Mouse (Mus musculus) kidney, postnatal 0 days (tissue): Measurements from ENCODE around the gene Sfrp2. TPM values are rescaled to one million over a fixed set of nuclear protein-coding genes. Genes with fewer than 3 reads are reported as not detected.

ENCODE experiments used
- ATAC-seq: fragments of 200-750 bp; cut with Nextera tagmentation; replicated peaks from 2 replicates; pipeline ENCODE4 v1.8.0; 2017; ENCODE audit warnings: low read depth, moderate number of reproducible peaks, moderate TSS enrichment, moderate library complexity; ENCODE audit not compliant: low FRiP score
- DNase-seq: peaks from one replicate; pipeline ENCODE4 v3.0.0-alpha.2; 2016; ENCODE audit warnings: low spot score
- H3K27ac ChIP-seq: fragments of 300-500 bp; sonication (generic); 2 replicates; pipeline ENCODE4 v1.5.1; 2014; ENCODE audit warnings: mild to moderate bottlenecking
- H3K27me3 ChIP-seq: fragments of 300-500 bp; sonication (generic); 2 replicates; pipeline ENCODE4 v1.6.1; 2014; ENCODE audit warnings: low read length, mixed read lengths; ENCODE audit not compliant: insufficient read depth
- H3K36me3 ChIP-seq: fragments of 300-500 bp; sonication (generic); 2 replicates; pipeline ENCODE4 v1.6.1; 2014; ENCODE audit warnings: low read length, mixed read lengths; ENCODE audit not compliant: insufficient read depth
- H3K4me1 ChIP-seq: fragments of 300-500 bp; sonication (generic); replicated peaks from 2 replicates; pipeline ENCODE4 v1.6.1; 2014; ENCODE audit warnings: antibody characterized with exemption, low read length, mixed read lengths; ENCODE audit not compliant: insufficient read depth
- H3K4me2 ChIP-seq: fragments of 300-500 bp; sonication (generic); 2 replicates; pipeline ENCODE4 v1.6.1; 2014; ENCODE audit warnings: mild to moderate bottlenecking, low read length, moderate library complexity, mixed read lengths
- H3K4me3 ChIP-seq: fragments of 300-500 bp; sonication (generic); replicated peaks from 2 replicates; pipeline ENCODE4 v1.5.1; 2014; ENCODE audit warnings: low read depth, low read length
- H3K9ac ChIP-seq: fragments of 300-500 bp; sonication (generic); 2 replicates; pipeline ENCODE4 v1.6.1; 2014; ENCODE audit warnings: low read depth, low read length
- H3K9me3 ChIP-seq: fragments of 300-500 bp; sonication (generic); replicated peaks from 2 replicates; pipeline ENCODE4 v1.6.1; 2016; ENCODE audit warnings: low read length, inconsistent platforms, mixed read lengths
- CTCF ChIP-seq: IDR thresholded peaks from 2 replicates; pipeline ENCODE4 v1.5.1; 2016; ENCODE audit warnings: antibody characterized with exemption, low read depth, mild to moderate bottlenecking, moderate library complexity
- WGBS: fragments of 180-500 bp; shearing (Covaris S2); extraction: QIAGEN DNeasy Blood & Tissue Kit; methylation state at CpG from one replicate; pipeline ENCODE4 v1.1.7; 2014; 5-methylcytosine and 5-hydroxymethylcytosine counted together
- polyA plus RNA-seq: library from polyadenylated mRNA; unstranded; fragments of >200 nt; fragmentation: Nextera tagmentation; extraction: Ambion mirVana; gene quantifications from 2 replicates; pipeline ENCODE4 v1.2.1, GENCODE M21; 2015

Sfrp2 gene
- polyA plus RNA-seq, 1 experiment from 2014 or later = 126 TPM

- 62% methylated on average over 6 of the region's 6 CpGs for WGBS
- TF ChIP-seq CTCF = no peak
Observed at GRCm38 (mm10) chr3:83755666-83756065, 10.5 kb upstream of the Sfrp2 start.

DNA sequence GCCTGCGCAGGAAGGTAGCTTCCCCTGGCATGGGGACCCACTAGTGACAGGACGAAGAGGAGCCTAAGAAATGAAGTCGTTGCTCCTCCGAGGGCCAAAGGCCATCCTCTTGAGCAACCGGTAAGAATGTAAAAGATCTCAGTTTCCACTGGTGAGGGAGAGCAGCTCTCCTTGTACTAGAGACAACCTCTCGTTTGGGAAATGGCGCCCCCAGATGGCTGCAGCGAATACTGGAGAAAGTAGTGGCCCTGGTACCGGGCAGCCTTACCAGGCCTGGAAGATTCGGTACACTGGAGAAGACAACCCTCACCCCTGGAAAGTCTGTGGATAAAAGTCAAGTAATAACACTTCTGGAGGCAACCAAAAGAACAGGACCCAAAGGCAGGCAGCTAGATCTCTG lies 3.8 kb upstream of the Sfrp2 start:
- Histone ChIP-seq H3K36me3 (no peaks in the 10 kb centered on the region), H3K9me3 (no peaks in the 10 kb centered on the region), H3K4me3 (no peak overlapping the region), H3K9ac (no peak overlapping the region), H3K4me1 (peaks cover 4% of the 10 kb centered on the region; the same call in 1 of the 2 replicates), H3K4me2 (no peak overlapping the region), H3K27ac (no peak overlapping the region), H3K27me3 (peaks cover 6% of the 10 kb centered on the region; the same call in 1 of the 2 replicates)
- DNase-seq (no peak), ATAC-seq (no peak)
- WGBS = 73% methylated on average over 10 of the region's 10 CpGs
- peak; percentile 23; the same call in 1 of the 2 replicates for TF ChIP-seq CTCF

More at GRCm38 (mm10) chr3:83755666-83756065, 10.5 kb upstream of the Sfrp2 start:
- ATAC-seq = no peak
- DNase-seq = no peak
- Histone ChIP-seq H3K36me3 (no peaks in the 10 kb centered on the region), H3K4me3 (no peak overlapping the region), H3K4me2 (no peak overlapping the region), H3K9me3 (no peaks in the 10 kb centered on the region), H3K27me3 (no peaks in the 10 kb centered on the region), H3K4me1 (no peaks in the 10 kb centered on the region), H3K27ac (no peak overlapping the region), H3K9ac (no peak overlapping the region)

GRCm38 (mm10) chr3:83763551-83764548 lies 2.3 kb upstream of the Sfrp2 start:
- no peak overlapping the region for H3K27ac ChIP-seq
- H3K9me3 ChIP-seq = no peaks in the 10 kb centered on the region
- H3K36me3 ChIP-seq = no peaks in the 10 kb centered on the region
- H3K4me2 ChIP-seq = peak overlapping the region; percentile 61
- ATAC-seq = peak; percentile 59; the same call in 1 of the 2 replicates
- peak; percentile 88 for TF ChIP-seq CTCF
- WGBS = 9% methylated on average over 40 of the region's 40 CpGs
- H3K9ac ChIP-seq = no peak overlapping the region
- peak; percentile 93 for DNase-seq
- H3K4me3 ChIP-seq = peak overlapping the region; percentile 28
- H3K27me3 ChIP-seq = peaks cover 10% of the 10 kb centered on the region; the same call in 1 of the 2 replicates
- peaks cover 4% of the 10 kb centered on the region; the same call in 1 of the 2 replicates for H3K4me1 ChIP-seq

GRCm38 (mm10) chr3:83766726-83767070 lies 577 bp downstream of the Sfrp2 start:
- Histone ChIP-seq H3K4me1 (peaks cover 4% of the 10 kb centered on the region; the same call in 1 of the 2 replicates), H3K27me3 (peaks cover 10% of the 10 kb centered on the region; the same call in 1 of the 2 replicates), H3K9ac (peak overlapping the region; percentile 63), H3K4me3 (peak overlapping the region; percentile 46), H3K9me3 (no peaks in the 10 kb centered on the region), H3K4me2 (peak overlapping the region; percentile 98), H3K36me3 (no peaks in the 10 kb centered on the region), H3K27ac (0 out of 2 replicates have a peak overlapping the region, but pooled peaks have one; percentile 54)
- WGBS = 1% methylated on average over 25 of the region's 25 CpGs
- DNase-seq (no peak), ATAC-seq (no peak; the same call in none of the 2 replicates)
- TF ChIP-seq CTCF = no peak

DNA sequence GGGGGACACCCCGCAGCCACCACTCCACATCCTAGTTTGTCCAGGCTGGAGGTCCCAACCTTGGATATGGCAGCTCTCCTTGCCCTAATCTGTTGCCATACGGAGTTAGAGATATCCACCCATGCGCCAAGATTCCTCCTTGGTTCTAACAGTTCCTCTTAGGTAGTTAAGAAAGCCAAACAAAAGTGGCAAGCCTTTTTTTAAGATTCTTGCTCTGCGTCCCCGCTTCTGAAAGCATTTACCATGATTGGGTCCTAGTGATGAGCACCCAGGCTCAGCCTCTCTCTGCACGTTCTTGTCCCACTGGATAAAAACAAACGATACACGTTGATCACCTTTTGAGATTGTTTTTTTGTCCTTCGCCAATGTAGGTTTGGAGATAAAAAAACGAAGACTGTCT lies 1.0 kb downstream of the Sfrp2 start:
- peaks cover 10% of the 10 kb centered on the region; the same call in 1 of the 2 replicates for H3K27me3 ChIP-seq
- H3K9me3 ChIP-seq = no peaks in the 10 kb centered on the region
- H3K9ac ChIP-seq = peak overlapping the region; percentile 63; the same call in 1 of the 2 replicates
- H3K27ac ChIP-seq = no peak overlapping the region
- ATAC-seq = no peak
- H3K4me2 ChIP-seq = peak overlapping the region; percentile 98
- H3K4me1 ChIP-seq = peaks cover 4% of the 10 kb centered on the region; the same call in 1 of the 2 replicates
- TF ChIP-seq CTCF = no peak
- DNase-seq = no peak
- WGBS = 20% methylated on average over 10 of the region's 10 CpGs
- peak overlapping the region; percentile 46 for H3K4me3 ChIP-seq
- no peaks in the 10 kb centered on the region for H3K36me3 ChIP-seq

- Histone ChIP-seq H3K27ac (no peak overlapping the region), H3K9me3 (no peaks in the 10 kb centered on the region), H3K4me1 (peaks cover 4% of the 10 kb centered on the region; the same call in 1 of the 2 replicates), H3K9ac (no peak overlapping the region), H3K4me2 (peak overlapping the region; percentile 98), H3K36me3 (no peaks in the 10 kb centered on the region), H3K4me3 (peak overlapping the region; percentile 46; the same call in 1 of the 2 replicates), H3K27me3 (peaks cover 10% of the 10 kb centered on the region; the same call in 1 of the 2 replicates)
- TF ChIP-seq CTCF = no peak
- ATAC-seq (no peak), DNase-seq (no peak)
- 34% methylated on average over 11 of the region's 11 CpGs for WGBS
Observed at GRCm38 (mm10) chr3:83768293-83769035, 2.3 kb downstream of the Sfrp2 start.
